In the genomic region with DNA sequence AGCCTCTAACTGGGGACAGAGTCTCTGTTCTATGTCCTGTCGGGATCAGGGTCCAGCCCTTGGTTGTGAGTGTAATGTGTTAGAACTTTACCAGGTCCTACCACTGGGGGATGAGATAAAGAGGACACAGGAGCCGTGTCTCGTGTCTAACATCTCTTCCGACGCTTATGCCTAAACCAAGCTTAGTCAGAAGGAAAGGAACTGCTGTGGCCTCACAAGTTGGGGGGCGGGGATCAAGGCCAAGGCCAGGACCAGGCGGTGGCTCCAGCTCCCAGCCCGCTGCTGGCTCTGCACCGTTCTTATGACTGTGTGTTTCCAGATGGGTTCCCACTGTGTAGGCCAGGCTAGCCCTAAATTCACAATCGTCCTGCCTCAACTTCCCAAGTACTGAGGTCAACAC, we compare ENCODE assay signal across 9 mouse cellular contexts. TPM values are rescaled to one million over a fixed set of nuclear protein-coding genes. Genes with fewer than 3 reads are reported as not detected.
DNase-seq lines count a peak whose midpoint lies in the region; ATAC-seq lines count a peak whose summit lies in the region.
"Had no signal": no experiment of that assay in that cellular context is flagged by ENCODE, and none has a peak within 500 bp of the region (broad histone marks: within the 10 kb centered on the region; RNA-seq: fewer than 3 reads in every experiment).

No protein-coding gene starts in this region.

- H3K9me3 ChIP-seq in heart, embryonic 16.5 days (replicated peaks; ENCODE audit: control insufficient read depth, low read length), result no peaks in the 10 kb centered on the region
- H3K9me3 ChIP-seq in forebrain, embryonic 13.5 days (replicated peaks), result no peaks in the 10 kb centered on the region
- H3K9me3 ChIP-seq in liver, embryonic 15.5 days (replicated peaks), result no peaks in the 10 kb centered on the region

- WGBS in heart, embryonic 16.5 days, result 44% methylated on average over 10 of the region's 10 CpGs
- WGBS in forebrain, embryonic 13.5 days, result 86% methylated on average over 10 of the region's 10 CpGs
- 21% methylated on average over 10 of the region's 10 CpGs for WGBS in liver, embryonic 15.5 days (ENCODE audit: insufficient replicate concordance)

- no peak for DNase-seq in heart, postnatal 14 days
- DNase-seq in T-cell, adult 2 months (ENCODE audit: low spot score), result peak; percentile 15
- no peak for DNase-seq in spleen, postnatal 4 days (ENCODE audit: low spot score in 2 of 2)
- DNase-seq in left cerebral cortex, adult 11 months (ENCODE audit: low spot score), result no peak
- no peak for DNase-seq in urinary bladder, postnatal 36 days (ENCODE audit: low spot score in 2 of 2)
- DNase-seq: right cerebral cortex, postnatal 4 days had no signal

- ATAC-seq in heart, embryonic 16.5 days (replicated peaks; ENCODE audit: extremely low read depth, insufficient read depth, low FRiP score), result no peak
- no peak for ATAC-seq in forebrain, embryonic 13.5 days
- ATAC-seq in liver, embryonic 15.5 days (ENCODE audit: insufficient read depth), result no peak

- H3K4me3 ChIP-seq in heart, embryonic 16.5 days (ENCODE audit: low read length), result no peak overlapping the region
- H3K4me3 ChIP-seq in forebrain, embryonic 13.5 days, result no peak overlapping the region
- no peak overlapping the region for H3K4me3 ChIP-seq in liver, embryonic 15.5 days (replicated peaks)

- no peaks in the 10 kb centered on the region for H3K27me3 ChIP-seq in heart, embryonic 16.5 days (ENCODE audit: control insufficient read depth, insufficient read depth, low read length)
- no peaks in the 10 kb centered on the region for H3K27me3 ChIP-seq in forebrain, embryonic 13.5 days
- no peaks in the 10 kb centered on the region for H3K27me3 ChIP-seq in liver, embryonic 15.5 days

- peaks cover 78% of the 10 kb centered on the region for H3K4me1 ChIP-seq in heart, embryonic 16.5 days (ENCODE audit: control insufficient read depth, insufficient read depth, low read length)
- peaks cover 74% of the 10 kb centered on the region for H3K4me1 ChIP-seq in forebrain, embryonic 13.5 days
- H3K4me1 ChIP-seq in liver, embryonic 15.5 days (replicated peaks), result peaks cover 87% of the 10 kb centered on the region

- H3K36me3 ChIP-seq in heart, embryonic 16.5 days (ENCODE audit: control insufficient read depth, insufficient read depth), result peaks cover 12% of the 10 kb centered on the region
- H3K36me3 ChIP-seq in forebrain, embryonic 13.5 days (ENCODE audit: poor library complexity, severe bottlenecking), result peaks cover 28% of the 10 kb centered on the region
- peaks cover 26% of the 10 kb centered on the region for H3K36me3 ChIP-seq in liver, embryonic 15.5 days (replicated peaks)

- peak overlapping the region; percentile 91 for H3K27ac ChIP-seq in heart, embryonic 16.5 days (ENCODE audit: low read length)
- peak overlapping the region; percentile 19; the same call in 1 of the 2 replicates for H3K27ac ChIP-seq in forebrain, embryonic 13.5 days
- H3K27ac ChIP-seq in liver, embryonic 15.5 days (replicated peaks), result peak overlapping the region; percentile 81; the same call in 1 of the 2 replicates

- H3K4me2 ChIP-seq in heart, embryonic 16.5 days (ENCODE audit: low read depth, low read length), result 0 out of 2 replicates have a peak overlapping the region, but pooled peaks have one; percentile 2
- H3K4me2 ChIP-seq in forebrain, embryonic 13.5 days, result no peak overlapping the region
- peak overlapping the region; percentile 3; the same call in 1 of the 2 replicates for H3K4me2 ChIP-seq in liver, embryonic 15.5 days

- intact Hi-C loops in heart, postnatal 14 days (cut with DNase I), result loop anchor here (2.0 kb wide), 1 partner anchor 18 kb away; no protein-coding TSS in a partner anchor

- H3K9ac ChIP-seq in heart, embryonic 16.5 days (ENCODE audit: low read length), result no peak overlapping the region
- 0 out of 2 replicates have a peak overlapping the region, but pooled peaks have one; percentile 21 for H3K9ac ChIP-seq in forebrain, embryonic 13.5 days
- no peak overlapping the region for H3K9ac ChIP-seq in liver, embryonic 15.5 days

RNA-seq across cellular contexts. Expression of gene Vps37b, which starts 19.2 kb away (rescaled TPM):
- 58.7 and 61.4 TPM in 2 replicates for polyA plus RNA-seq in heart, embryonic 16.5 days (2015; fragmentation: Nextera tagmentation; extraction: Ambion mirVana)
- 10 to 100 TPM; 22.2 to 22.7 TPM for total RNA-seq in heart, postnatal 14 days (2021)
- 86.5 and 92.2 TPM in 2 replicates for polyA plus RNA-seq in forebrain, embryonic 13.5 days (2015; fragmentation: Nextera tagmentation; extraction: Ambion mirVana)
- polyA plus RNA-seq in liver, embryonic 15.5 days (2015; fragmentation: Nextera tagmentation; extraction: Ambion mirVana), result 16.5 and 17.3 TPM in 2 replicates

RNA-seq across cellular contexts. Expression of gene Hip1r, which starts 39.5 kb away (rescaled TPM):
- 11.2 and 11.7 TPM in 2 replicates for polyA plus RNA-seq in heart, embryonic 16.5 days (2015; fragmentation: Nextera tagmentation; extraction: Ambion mirVana)
- total RNA-seq in heart, postnatal 14 days (2021), result 10 to 100 TPM; 23.2 to 25.0 TPM
- 16.2 and 16.8 TPM in 2 replicates for polyA plus RNA-seq in forebrain, embryonic 13.5 days (2015; fragmentation: Nextera tagmentation; extraction: Ambion mirVana)
- 11.4 and 12.9 TPM in 2 replicates for polyA plus RNA-seq in liver, embryonic 15.5 days (2015; fragmentation: Nextera tagmentation; extraction: Ambion mirVana)

Comparison
In these comparisons a context has a peak if more than half of its experiments do, and no peak if none do; other contexts are left out.
1. H3K27ac ChIP-seq: peak in every context shown above with its lines; median percentile 91 in heart, embryonic 16.5 days; 81 in liver, embryonic 15.5 days; 19 in forebrain, embryonic 13.5 days.